Mouse (Mus musculus) intestine, embryonic 16.5 days (tissue): ENCODE results near the gene Rhod. TPM values are rescaled to one million over a fixed set of nuclear protein-coding genes. Genes with fewer than 3 reads are reported as not detected.
A peak's percentile ranks its signal among the peaks of the same experiment; 100 is the strongest.

Experiments used
- ATAC-seq: fragments of 200-750 bp; cut with Nextera tagmentation; 2 replicates; pipeline ENCODE4 v1.8.0; 2017; ENCODE audit warnings: moderate TSS enrichment, moderate library complexity
- H3K27ac ChIP-seq: fragments of 300-500 bp; sonication (generic); 2 replicates; pipeline ENCODE4 v1.5.1; 2014; ENCODE audit warnings: mild to moderate bottlenecking, low read length
- H3K27me3 ChIP-seq: fragments of 300-500 bp; sonication (generic); replicated peaks from 2 replicates; pipeline ENCODE4 v1.6.1; 2014; ENCODE audit warnings: low read length, control low read depth, mixed read lengths; ENCODE audit not compliant: control insufficient read depth, insufficient read depth
- H3K36me3 ChIP-seq: fragments of 300-500 bp; sonication (generic); 2 replicates; pipeline ENCODE4 v1.6.1; 2014; ENCODE audit warnings: low read length, control low read depth; ENCODE audit not compliant: control insufficient read depth, insufficient read depth
- H3K4me1 ChIP-seq: fragments of 300-500 bp; sonication (generic); 2 replicates; pipeline ENCODE4 v1.6.1; 2014; ENCODE audit warnings: low read length, control low read depth, mixed read lengths; ENCODE audit not compliant: control insufficient read depth, insufficient read depth
- H3K4me2 ChIP-seq: fragments of 300-500 bp; sonication (generic); 2 replicates; pipeline ENCODE4 v1.6.1; 2014; ENCODE audit warnings: low read depth, low read length, control low read depth
- H3K4me3 ChIP-seq: fragments of 300-500 bp; sonication (generic); 2 replicates; pipeline ENCODE4 v1.5.1; 2014; ENCODE audit warnings: mild to moderate bottlenecking, low read length
- H3K9ac ChIP-seq: fragments of 300-500 bp; sonication (generic); 2 replicates; pipeline ENCODE4 v1.6.1; 2014; ENCODE audit warnings: low read depth, low read length
- H3K9me3 ChIP-seq: fragments of 300-500 bp; sonication (generic); 2 replicates; pipeline ENCODE4 v1.6.1; 2016; ENCODE audit warnings: low read length, control low read depth; ENCODE audit not compliant: control insufficient read depth
- WGBS: fragments of 180-500 bp; shearing (Covaris S2); extraction: QIAGEN DNeasy Blood & Tissue Kit; methylation state at CpG from one replicate; pipeline ENCODE4 v1.1.7; 2014; 5-methylcytosine and 5-hydroxymethylcytosine counted together
- polyA plus RNA-seq: library from polyadenylated mRNA; unstranded; fragments of >200 nt; fragmentation: Nextera tagmentation; extraction: Ambion mirVana; gene quantifications from 2 replicates; pipeline ENCODE4 v1.2.1, GENCODE M21; 2015

The Rhod gene
- 24.1 and 28.2 TPM in 2 replicates for polyA plus RNA-seq

DNA sequence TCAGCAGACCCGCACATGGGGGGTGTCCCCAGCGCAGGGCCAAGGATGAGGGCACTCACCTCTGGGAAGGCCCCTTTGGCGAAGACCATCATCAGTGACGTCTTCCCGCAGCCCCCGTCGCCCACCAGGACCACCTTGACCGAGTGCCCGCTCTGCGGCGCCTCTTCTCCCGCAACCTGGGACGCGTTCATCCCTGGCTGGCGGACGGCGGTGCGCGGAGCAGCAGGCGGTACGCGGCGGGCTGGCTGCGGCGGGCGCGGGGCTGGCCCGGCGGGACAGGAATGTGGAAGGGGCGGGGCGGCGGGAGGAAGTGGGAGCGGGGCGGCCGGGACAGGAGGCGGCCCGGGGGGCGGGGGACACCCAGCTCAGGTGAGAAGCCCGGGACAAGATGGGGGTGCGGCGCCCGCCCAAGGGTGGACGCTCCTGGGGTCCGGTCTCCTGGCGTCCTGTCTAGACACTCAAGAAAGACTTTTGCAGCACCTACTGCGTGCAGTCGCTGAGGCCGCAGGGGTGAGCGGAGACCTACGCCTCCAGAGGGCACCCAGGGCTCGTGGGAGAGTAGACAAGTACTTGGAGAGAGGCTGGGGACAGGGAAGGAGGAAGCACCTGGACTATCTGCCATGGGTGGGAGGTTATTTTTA, at the start of gene Rhod:
TSS of gene Rhod (minus strand) at position 272 of the 641 bp plus-strand sequence.
- Histone ChIP-seq H3K36me3 (no peaks in the 10 kb centered on the region), H3K27me3 (no peaks in the 10 kb centered on the region), H3K4me2 (peak within 1 kb of the TSS; percentile 88), H3K27ac (peak within 1 kb of the TSS; percentile 53), H3K9ac (peak within 1 kb of the TSS; percentile 81), H3K4me3 (peak within 1 kb of the TSS; percentile 79), H3K9me3 (no peaks in the 10 kb centered on the region), H3K4me1 (peaks cover 35% of the 10 kb centered on the region)
- ATAC-seq = peak; percentile 62
- under 1% methylated on average over 41 of the region's 51 CpGs for WGBS

GRCm38 (mm10) chr19:4487877-4488276, 48.6 kb upstream of the Rhod start:
- Histone ChIP-seq H3K36me3 (no peaks in the 10 kb centered on the region), H3K4me1 (no peaks in the 10 kb centered on the region), H3K9me3 (no peaks in the 10 kb centered on the region), H3K27me3 (no peaks in the 10 kb centered on the region), H3K27ac (no peak overlapping the region), H3K4me3 (no peak overlapping the region), H3K4me2 (no peak overlapping the region), H3K9ac (no peak overlapping the region)
- WGBS = 70% methylated on average over 2 of the region's 2 CpGs
- no peak for ATAC-seq

- ATAC-seq = no peak
- H3K27ac ChIP-seq = no peak overlapping the region
Measured at GRCm38 (mm10) chr19:4485006-4485405, 45.8 kb upstream of the Rhod start.

GRCm38 (mm10) chr19:4482111-4482859, 43.1 kb upstream of the Rhod start:
- Histone ChIP-seq H3K9me3 (no peaks in the 10 kb centered on the region), H3K27ac (no peak overlapping the region), H3K4me3 (no peak overlapping the region), H3K4me2 (no peak overlapping the region), H3K27me3 (peaks cover 1% of the 10 kb centered on the region; the same call in 1 of the 2 replicates), H3K36me3 (no peaks in the 10 kb centered on the region), H3K4me1 (peaks cover 2% of the 10 kb centered on the region), H3K9ac (no peak overlapping the region)
- WGBS = 82% methylated on average over 3 of the region's 3 CpGs
- ATAC-seq = no peak

More at GRCm38 (mm10) chr19:4485006-4485405, 45.8 kb upstream of the Rhod start:
- Histone ChIP-seq H3K27me3 (no peaks in the 10 kb centered on the region), H3K4me2 (no peak overlapping the region), H3K4me1 (no peaks in the 10 kb centered on the region), H3K4me3 (no peak overlapping the region), H3K9ac (no peak overlapping the region), H3K9me3 (no peaks in the 10 kb centered on the region), H3K36me3 (no peaks in the 10 kb centered on the region)
- WGBS = 32% methylated on average over 5 of the region's 5 CpGs

DNA sequence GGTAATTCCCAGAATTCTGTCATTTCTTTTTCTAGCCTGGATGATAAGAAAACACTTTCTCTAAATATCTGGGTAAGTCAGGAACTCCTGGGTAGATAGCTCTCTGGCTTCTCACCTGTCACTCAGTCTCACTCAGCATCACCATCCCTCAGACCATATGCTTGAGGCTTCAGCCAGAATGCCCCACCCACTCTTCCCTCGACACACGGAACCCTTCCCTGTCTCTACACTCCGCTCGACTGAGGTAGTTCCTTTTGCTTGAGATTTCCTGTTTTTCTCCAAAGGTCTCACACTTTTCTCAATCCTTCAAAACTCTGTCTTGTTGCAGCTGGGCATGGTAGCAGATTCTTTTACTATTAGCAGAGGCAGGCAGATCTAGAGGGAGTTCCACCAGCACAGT, 42.1 kb upstream of the Rhod start:
- H3K9me3 ChIP-seq = no peaks in the 10 kb centered on the region
- ATAC-seq = no peak

DNA sequence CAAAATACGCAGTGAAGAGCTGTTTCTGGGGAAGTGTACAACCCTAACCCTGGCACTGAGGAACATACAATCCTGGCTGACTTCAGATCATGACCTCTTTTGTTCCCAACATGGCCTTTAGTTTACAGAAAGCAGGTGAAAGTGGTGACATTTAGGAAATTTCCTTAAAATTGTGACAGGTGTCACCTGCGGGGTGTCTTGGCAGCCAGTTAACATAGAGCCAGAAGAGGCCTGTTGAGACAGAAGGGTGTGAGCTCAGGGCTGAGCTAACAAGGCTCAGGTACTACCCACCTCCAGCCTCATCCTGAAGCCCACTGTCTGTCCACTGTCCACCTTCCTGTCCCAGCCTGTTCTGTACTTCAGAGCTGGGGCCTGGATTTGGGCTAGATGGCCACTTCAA, 40.8 kb upstream of the Rhod start:
- Histone ChIP-seq H3K27me3 (peaks cover 22% of the 10 kb centered on the region), H3K27ac (no peak overlapping the region), H3K9me3 (no peaks in the 10 kb centered on the region), H3K9ac (no peak overlapping the region), H3K4me2 (no peak overlapping the region), H3K4me3 (no peak overlapping the region), H3K4me1 (peaks cover 11% of the 10 kb centered on the region), H3K36me3 (no peaks in the 10 kb centered on the region)
- 75% methylated on average over 2 of the region's 2 CpGs for WGBS
- no peak for ATAC-seq

More for the DNA sequence above, 42.1 kb upstream of the Rhod start:
- Histone ChIP-seq H3K27me3 (peaks cover 11% of the 10 kb centered on the region; the same call in 1 of the 2 replicates), H3K4me3 (no peak overlapping the region), H3K27ac (no peak overlapping the region), H3K4me2 (no peak overlapping the region), H3K9ac (no peak overlapping the region), H3K4me1 (peaks cover 11% of the 10 kb centered on the region), H3K36me3 (no peaks in the 10 kb centered on the region)
- 42% methylated on average over 4 of the region's 4 CpGs for WGBS

DNA sequence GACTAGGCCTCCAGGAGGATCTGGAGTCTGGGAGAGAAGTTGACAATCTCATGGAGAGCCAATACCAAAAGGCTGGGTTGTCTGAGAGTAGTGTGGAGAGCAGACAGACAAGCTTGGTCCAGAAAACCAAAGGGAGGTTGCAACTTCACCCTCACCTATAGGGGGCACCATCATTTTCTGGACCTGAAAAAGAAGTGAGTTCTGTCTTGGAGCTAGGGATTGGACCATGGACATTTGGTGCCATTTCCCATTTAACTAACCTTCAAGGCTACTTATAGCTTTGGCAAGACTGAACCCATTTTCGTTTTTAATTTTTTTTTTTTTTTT, 38.9 kb upstream of the Rhod start:
- H3K36me3 ChIP-seq = no peaks in the 10 kb centered on the region
- no peaks in the 10 kb centered on the region for H3K9me3 ChIP-seq
- H3K9ac ChIP-seq = no peak overlapping the region
- H3K4me1 ChIP-seq = peaks cover 11% of the 10 kb centered on the region
- no peak overlapping the region for H3K4me3 ChIP-seq
- 33% methylated on average over 1 of the region's 1 CpGs for whole genome bisulfite sequencing
- H3K4me2 ChIP-seq = no peak overlapping the region
- H3K27me3 ChIP-seq = peaks cover 26% of the 10 kb centered on the region
- H3K27ac ChIP-seq = no peak overlapping the region
- no peak for ATAC-seq

GRCm38 (mm10) chr19:4477345-4478189, 38.3 kb upstream of the Rhod start, which contains the start of gene Syt12:
Gene Syt12, minus strand, starts transcription at chr19:4477447.
- ATAC-seq = peak; percentile 87
- Histone ChIP-seq H3K27ac (no peak within 1 kb of the TSS), H3K27me3 (peaks cover 26% of the 10 kb centered on the region)

More at GRCm38 (mm10) chr19:4477345-4478189, 38.3 kb upstream of the Rhod start, which contains the start of gene Syt12:
- no peaks in the 10 kb centered on the region for H3K36me3 ChIP-seq
- peaks cover 11% of the 10 kb centered on the region for H3K4me1 ChIP-seq
- peak within 1 kb of the TSS; percentile 56 for H3K4me3 ChIP-seq
- peak within 1 kb of the TSS; percentile 66 for H3K9ac ChIP-seq
- peak within 1 kb of the TSS; percentile 98 for H3K4me2 ChIP-seq
- 19% methylated on average over 20 of the region's 21 CpGs for WGBS
- no peaks in the 10 kb centered on the region for H3K9me3 ChIP-seq
